Mouse (Mus musculus) WW6 (cell line): ENCODE results near the gene Pigl.

Source experiments
- DNase-seq: peaks from one replicate; pipeline ENCODE4 v3.0.0-alpha.2; 2013; ENCODE audit warnings: low read depth, low spot score

The Pigl gene

GRCm38 (mm10) chr11:62557205-62557604 lies 98.9 kb downstream of the Pigl start:
- DNase-seq, result no peak

GRCm38 (mm10) chr11:62558152-62558551 lies 99.9 kb downstream of the Pigl start:
- DNase-seq, result no peak

- no peak for DNase-seq
These were observed 100.8 kb downstream of the Pigl start for GRCm38 (mm10) chr11:62558961-62559646.

- no peak for DNase-seq
These were observed 102.3 kb downstream of the Pigl start for GRCm38 (mm10) chr11:62560463-62561016.

GRCm38 (mm10) chr11:62563590-62563989 lies 105.3 kb downstream of the Pigl start:
- no peak for DNase-seq
